Mouse (Mus musculus): ENCODE data around the gene Klhl29.

DNA sequence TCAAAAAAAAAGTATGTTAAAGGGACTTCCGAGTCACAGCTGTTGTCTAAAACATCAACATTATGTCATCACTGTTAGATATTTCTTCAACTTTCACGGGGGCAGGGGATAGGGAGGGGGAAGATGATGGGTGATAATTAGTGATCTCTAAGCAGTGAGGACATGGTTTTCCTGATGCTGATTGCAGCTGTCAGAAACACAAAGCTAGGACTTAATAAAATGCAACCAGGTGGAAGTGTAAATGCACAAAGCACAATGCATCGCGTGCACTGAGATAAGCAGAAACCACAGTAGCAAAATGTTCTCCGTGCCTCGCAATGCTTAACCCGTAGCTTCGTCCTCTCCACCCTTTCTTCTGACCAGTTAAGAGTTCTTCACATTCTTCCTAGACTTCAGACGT, 105.5 kb downstream of the Klhl29 start:
- TF ChIP-seq CTCF (IDR thresholded peaks at IDR 0.05; ENCODE audit: low read depth), result no peak
- TF ChIP-seq EP300 (optimal IDR thresholded peaks at IDR 0.05), result no peak
